Mouse (Mus musculus): ENCODE data around the gene Emb.
"Not testable (repeated sequence)": the region's sequence is repeated elsewhere in the genome, so short reads cannot be mapped to it uniquely, and the experiment has no call there.

Emb gene

DNA sequence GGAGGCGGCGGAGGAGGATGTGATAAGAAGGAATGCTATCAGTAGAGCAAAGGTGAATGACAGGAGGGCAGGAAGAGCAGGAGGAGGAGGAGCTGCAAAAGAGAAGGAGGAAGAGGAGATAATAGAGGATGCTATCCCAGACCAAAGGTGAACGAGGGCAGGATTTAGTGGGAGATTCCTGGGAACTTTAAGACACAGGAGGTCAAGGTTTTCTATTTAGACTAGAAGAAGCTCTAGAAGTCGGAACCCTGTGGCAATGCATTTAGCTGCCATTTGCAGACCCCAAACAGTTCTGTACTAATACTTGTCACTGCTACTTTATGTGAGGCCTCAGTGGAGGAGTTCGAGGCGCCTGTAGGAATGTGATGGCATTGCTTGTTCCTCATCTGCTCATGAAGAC lies at the start of gene Emb:
Emb (plus strand) TSS at position 301 of the 400 bp plus-strand sequence.
- DNase-seq, result no peak

DNA sequence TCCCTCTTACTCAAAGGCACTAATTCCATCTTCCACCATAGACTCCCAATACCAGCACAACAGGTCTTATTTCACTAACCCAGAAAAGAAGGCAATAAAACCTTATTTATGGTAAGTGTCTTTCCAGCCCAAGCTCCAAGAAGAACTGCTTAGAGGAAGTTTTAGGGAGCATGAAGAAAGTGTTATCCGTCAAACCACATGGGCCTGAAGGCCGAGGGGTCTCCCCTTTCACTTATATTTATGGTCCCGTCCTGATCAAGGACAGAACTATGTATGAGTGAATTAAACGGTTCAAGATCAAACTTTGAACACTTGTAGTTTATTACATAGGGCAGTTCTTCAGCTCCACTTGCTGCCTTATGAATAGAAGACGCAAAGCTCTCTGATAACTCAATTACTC lies 44.4 kb upstream of the Emb start:
- no peak for DNase-seq

DNA sequence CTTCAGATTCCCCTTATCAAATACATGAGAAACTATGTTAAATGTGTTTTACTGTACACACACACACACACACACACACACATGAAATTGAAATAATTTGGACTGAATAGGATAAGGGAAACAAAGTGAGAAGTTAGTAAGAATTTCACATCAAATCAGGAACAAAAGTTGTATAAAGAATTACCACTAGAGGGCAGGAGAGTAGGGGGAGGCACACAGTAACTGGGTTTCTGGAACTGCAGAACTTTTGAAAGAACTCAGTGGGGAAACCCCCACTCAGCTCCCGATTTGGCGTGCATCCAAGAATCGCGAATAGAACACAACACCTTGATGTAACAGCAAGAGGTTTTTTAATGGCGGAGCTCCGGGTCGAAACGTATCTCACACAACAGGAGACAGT lies 43.3 kb upstream of the Emb start:
- DNase-seq, result no peak

- DNase-seq, result not testable (repeated sequence)
These were observed 27.4 kb upstream of the Emb start for GRCm38 (mm10) chr13:117180912-117181311.

DNA sequence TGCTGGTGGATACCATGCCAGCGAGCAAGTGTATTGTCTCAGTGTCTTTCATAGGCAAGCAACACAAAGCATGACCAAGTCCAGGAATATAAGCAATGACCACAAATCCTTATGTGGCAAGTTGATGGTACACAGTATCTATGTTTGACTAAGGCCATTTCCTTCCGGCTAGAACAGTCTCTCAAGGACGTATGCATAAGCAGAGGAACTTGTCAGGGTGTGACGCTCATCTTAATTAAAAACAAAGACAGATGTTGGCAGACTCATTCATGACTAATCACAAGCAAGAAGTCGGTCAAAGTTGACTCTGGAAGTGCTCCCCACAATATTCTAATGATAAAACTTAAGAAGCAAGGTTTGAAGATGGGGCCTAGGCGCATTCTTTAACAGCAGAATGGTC lies 25.0 kb upstream of the Emb start:
- no peak for DNase-seq

DNA sequence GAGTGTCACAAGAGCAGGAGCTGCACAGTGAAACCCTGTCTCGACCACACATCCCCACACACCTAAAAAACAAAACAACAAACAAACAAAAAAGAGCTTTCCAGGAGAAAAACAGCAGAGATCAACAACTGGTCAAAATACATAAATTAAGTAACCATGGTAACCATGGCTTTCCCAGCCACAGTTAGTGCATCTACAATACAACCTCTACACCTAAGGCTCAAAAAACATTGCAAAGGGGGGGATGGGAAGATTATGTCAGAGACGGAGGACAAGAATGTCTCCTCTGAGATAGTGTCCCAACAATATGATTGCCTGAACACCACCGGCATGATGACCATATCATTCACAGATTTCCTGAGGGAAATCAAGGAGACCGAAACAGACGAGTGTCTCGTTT lies 23.0 kb upstream of the Emb start:
- no peak for DNase-seq

- DNase-seq, result no peak
These were observed 16.2 kb upstream of the Emb start for GRCm38 (mm10) chr13:117192161-117192560.

GRCm38 (mm10) chr13:117193422-117193983 lies 14.8 kb upstream of the Emb start:
- DNase-seq, result no peak

GRCm38 (mm10) chr13:117195569-117196495 lies 12.5 kb upstream of the Emb start:
- DNase-seq, result no peak

DNA sequence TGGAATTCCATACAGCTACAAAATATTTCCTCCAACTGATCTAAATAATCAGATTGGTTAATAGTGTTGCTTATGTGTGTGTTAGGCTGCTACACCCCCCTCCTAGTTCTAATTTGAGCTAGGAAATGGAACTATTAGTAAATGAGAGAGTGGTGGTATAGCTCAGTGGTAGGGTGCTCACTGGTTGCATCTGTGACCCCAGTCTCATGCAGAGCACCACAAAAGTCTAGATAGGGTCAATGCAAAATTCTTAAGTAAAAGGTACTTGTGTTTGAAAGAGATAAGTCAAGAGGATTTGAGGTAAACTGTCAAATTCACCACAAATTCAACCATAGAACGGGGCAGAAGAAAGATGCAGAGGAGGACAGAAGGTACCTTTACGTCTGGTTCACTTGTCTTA lies 10.7 kb upstream of the Emb start:
- DNase-seq, result no peak

DNA sequence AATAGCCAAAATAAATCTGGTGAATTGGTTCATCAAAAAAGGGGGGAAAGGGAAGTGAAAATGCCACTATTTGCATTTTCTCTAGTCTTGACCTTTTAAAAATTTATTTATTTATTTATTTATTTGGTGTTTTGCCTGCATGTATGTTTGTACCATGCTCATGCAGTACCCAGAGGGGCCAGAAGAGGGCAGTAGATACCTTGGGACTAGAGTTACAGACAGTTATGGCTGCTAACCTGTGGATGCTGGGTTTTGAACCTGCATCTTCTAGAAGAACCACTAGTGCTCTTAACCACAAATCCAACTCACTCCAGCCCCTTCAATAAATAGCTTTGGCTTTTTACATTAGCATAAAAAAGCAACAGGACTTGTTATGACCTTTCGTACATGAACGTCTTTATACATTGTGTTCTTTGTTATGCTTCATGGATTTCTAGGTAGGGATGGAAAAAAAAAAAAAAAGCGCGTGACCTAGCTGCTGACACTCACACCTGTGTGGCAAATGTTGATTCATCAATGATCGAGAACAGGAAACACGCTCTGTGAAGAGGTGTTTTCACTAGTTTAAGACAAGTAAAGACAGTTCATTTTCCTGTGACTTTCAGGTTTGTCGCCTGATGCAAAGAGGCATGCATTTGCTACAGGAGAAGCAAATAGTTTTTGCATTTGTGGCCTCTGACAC lies 9.8 kb upstream of the Emb start:
- DNase-seq, result peak; percentile 61

DNA sequence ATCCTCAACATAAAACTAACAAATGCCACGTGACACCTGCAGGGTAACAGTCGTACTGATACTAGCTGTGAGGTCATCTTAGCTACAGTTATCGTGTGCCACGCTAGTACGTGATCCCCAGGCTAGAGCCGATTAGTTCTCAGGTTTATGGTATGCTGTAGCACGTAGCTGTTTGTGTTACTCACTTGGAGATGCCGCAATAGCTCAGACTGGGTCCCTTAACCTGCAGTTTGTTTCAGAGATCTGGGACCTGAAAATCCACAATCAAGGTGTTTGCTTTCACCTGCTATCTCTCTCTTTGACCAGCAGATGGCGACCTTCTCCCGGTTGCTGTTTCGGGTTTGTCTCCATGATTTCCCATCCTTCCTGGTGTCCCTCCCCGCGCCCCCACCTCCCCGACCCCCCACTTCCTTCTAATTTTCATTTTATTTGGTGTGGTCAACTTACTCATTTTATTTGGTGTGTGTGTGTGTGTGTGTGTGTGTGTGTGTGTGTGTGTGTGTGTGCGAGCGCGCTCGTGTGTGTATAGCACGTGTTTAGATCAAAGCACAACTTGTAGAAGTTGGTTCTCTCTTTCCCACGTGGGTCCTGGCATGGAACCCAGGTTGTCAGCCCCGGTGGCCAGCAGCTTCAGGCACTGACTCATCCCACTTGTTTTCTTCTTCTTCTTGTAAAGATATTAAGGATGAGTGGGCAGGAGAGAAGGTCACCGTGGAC lies 5.4 kb upstream of the Emb start:
- DNase-seq, result no peak

DNA sequence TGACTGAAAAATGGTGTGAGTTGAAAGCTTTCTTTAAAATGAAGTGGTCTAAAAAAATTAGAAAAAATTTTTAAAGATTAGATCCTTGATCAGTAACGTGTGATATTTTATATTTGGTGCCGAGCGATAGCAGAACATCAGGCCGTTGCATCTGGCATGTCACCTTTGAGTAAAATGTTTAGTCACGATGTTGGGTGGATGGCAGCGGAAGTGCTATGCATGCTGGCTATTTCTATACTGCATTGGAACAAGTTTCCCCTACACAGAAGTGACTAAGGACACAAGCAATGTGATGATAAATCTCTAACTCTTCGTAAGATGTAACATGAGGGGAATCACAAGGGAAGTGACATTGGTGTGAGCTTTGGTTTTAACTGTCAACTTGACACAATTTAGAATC lies 3.7 kb upstream of the Emb start:
- DNase-seq, result no peak

DNA sequence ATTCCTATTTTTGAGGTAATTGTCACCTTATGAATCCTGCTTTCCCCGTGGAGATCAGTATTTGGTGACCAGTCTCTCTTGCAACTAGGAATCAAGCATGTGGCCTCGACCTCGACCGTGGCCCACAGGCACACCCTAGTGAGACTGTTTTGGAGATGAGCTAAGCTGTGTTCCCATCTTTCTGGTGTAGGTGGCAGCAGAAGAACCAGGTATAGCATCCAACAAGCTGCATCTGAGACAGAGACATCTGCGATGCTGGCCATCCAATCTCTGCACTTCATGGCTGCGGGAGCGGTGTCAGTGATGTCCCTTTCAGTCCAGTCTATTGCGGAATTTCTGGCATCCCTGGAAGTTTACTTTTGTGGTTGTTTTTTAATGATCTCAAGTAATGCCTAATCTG lies 2.3 kb upstream of the Emb start:
- no peak for DNase-seq

- DNase-seq, result no peak
These were observed 3.1 kb downstream of the Emb start for GRCm38 (mm10) chr13:117211386-117211875.

- no peak for DNase-seq
These were observed 7.1 kb downstream of the Emb start for GRCm38 (mm10) chr13:117215481-117215880.

GRCm38 (mm10) chr13:117216126-117216525 lies 7.8 kb downstream of the Emb start:
- DNase-seq, result no peak

GRCm38 (mm10) chr13:117216752-117217363 lies 8.5 kb downstream of the Emb start:
- no peak for DNase-seq

DNA sequence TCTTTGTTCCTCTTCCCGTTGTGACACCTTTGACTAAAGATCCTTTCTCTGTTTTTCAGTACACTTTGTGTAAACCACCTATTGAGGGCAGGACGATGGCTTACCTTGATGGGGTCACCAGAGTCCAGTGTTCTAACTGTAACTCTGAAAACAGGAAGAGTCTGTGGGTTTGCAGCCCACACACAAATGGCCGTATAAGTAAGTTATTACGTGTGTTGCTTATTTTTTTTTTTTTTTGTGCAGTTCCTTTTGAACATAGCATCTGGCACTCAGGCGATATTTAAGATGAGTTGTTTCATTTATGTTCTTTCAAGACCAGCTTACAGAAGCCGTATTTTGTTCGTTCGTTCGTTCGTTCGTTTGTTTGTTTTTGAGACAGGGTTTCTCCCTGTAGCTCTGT lies 9.3 kb downstream of the Emb start:
- no peak for DNase-seq

DNA sequence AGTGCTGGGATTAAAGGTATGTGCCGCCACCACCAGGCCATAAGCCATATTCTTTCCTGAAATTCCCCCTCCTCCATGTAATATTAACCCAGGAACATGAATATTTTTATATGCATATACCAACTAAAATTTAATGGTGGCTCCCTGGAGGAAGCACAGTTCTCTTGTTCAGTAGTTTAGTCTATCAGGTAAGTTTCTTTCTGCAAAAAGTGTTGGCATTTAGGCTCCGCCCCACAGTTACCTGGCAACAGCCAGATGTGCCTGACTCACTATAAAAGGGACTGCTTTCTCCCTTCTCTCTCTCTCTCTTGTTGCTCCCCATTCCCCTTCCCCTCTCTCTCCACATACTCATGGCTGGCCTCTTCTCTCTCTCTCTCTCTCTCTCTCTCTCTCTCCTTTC lies 9.8 kb downstream of the Emb start:
- DNase-seq, result no peak

- DNase-seq, result no peak
These were observed 11.7 kb downstream of the Emb start for GRCm38 (mm10) chr13:117219871-117220500.

Data from cerebellum, adult 11-12 months (tissue).